ENCODE assay signal across 23 mouse cellular contexts in genomic region chr2:125233537-125233936, GRCm38 (mm10). TPM values are rescaled to one million over a fixed set of nuclear protein-coding genes. Genes with fewer than 3 reads are reported as not detected.
DNase-seq lines count a peak whose midpoint lies in the region; ATAC-seq and TF ChIP-seq lines count a peak whose summit lies in the region.
"Had no signal": no experiment of that assay in that cellular context is flagged by ENCODE, and none has a peak within 500 bp of the region (broad histone marks: within the 10 kb centered on the region; RNA-seq: fewer than 3 reads in every experiment).

No protein-coding gene starts in this region.

- no peaks in the 10 kb centered on the region for H3K27me3 ChIP-seq in kidney, embryonic 16.5 days (ENCODE audit: insufficient read depth, low read length)
- no peaks in the 10 kb centered on the region for H3K27me3 ChIP-seq in midbrain, embryonic 11.5 days (ENCODE audit: control insufficient read depth, insufficient read depth, low read length)
- H3K27me3 ChIP-seq in midbrain, embryonic 15.5 days (replicated peaks): no peaks in the 10 kb centered on the region
- H3K27me3 ChIP-seq in MEL (ENCODE audit: control insufficient read depth in 1 of 2, insufficient read depth in 2 of 2, low read length in 2 of 2): no peaks in the 10 kb centered on the region
- H3K27me3 ChIP-seq: embryonic facial prominence, embryonic 13.5 days; embryonic facial prominence, embryonic 15.5 days; forebrain, embryonic 12.5 days had no signal

- H3K4me1 ChIP-seq in kidney, embryonic 16.5 days (ENCODE audit: insufficient read depth, low read length): 0 out of 2 replicates have a peak, but pooled peaks cover 2% of the 10 kb centered on the region
- H3K4me1 ChIP-seq in midbrain, embryonic 11.5 days (ENCODE audit: control insufficient read depth, insufficient read depth, low read length): no peaks in the 10 kb centered on the region
- H3K4me1 ChIP-seq in midbrain, embryonic 15.5 days: no peaks in the 10 kb centered on the region
- H3K4me1 ChIP-seq in MEL (ENCODE audit: control insufficient read depth in 1 of 2, insufficient read depth in 2 of 2, low read length in 2 of 2): peaks cover 27 to 42% of the 10 kb centered on the region in 2 experiments
- H3K4me1 ChIP-seq: embryonic facial prominence, embryonic 13.5 days; embryonic facial prominence, embryonic 15.5 days; forebrain, embryonic 10.5 days; forebrain, embryonic 12.5 days had no signal

- no peaks in the 10 kb centered on the region for H3K36me3 ChIP-seq in kidney, embryonic 16.5 days (ENCODE audit: insufficient read depth, low read length)
- no peaks in the 10 kb centered on the region for H3K36me3 ChIP-seq in midbrain, embryonic 11.5 days (ENCODE audit: control insufficient read depth, insufficient read depth, low read length)
- no peaks in the 10 kb centered on the region for H3K36me3 ChIP-seq in midbrain, embryonic 15.5 days (replicated peaks)
- peaks cover 0 to 37% of the 10 kb centered on the region in 2 experiments; a peak in 2 of 4 replicates for H3K36me3 ChIP-seq in MEL (ENCODE audit: control insufficient read depth in 1 of 2, insufficient read depth in 2 of 2, low read length in 2 of 2)
- H3K36me3 ChIP-seq: embryonic facial prominence, embryonic 13.5 days; embryonic facial prominence, embryonic 15.5 days; forebrain, embryonic 10.5 days; forebrain, embryonic 12.5 days; G1E had no signal

- TF ChIP-seq CTCF in MEL (IDR thresholded peaks at IDR 0.05 in 2 of 3, conservative IDR thresholded peaks at IDR 0.05 in 1 of 3; ENCODE audit: control insufficient read depth in 1 of 3, insufficient read depth in 1 of 3, low read depth in 2 of 3, low read length in 3 of 3, poor library complexity in 1 of 3, severe bottlenecking in 1 of 3): no peak

- no peak overlapping the region for H3K4me2 ChIP-seq in kidney, embryonic 16.5 days (replicated peaks; ENCODE audit: low read depth, low read length)
- no peak overlapping the region for H3K4me2 ChIP-seq in midbrain, embryonic 11.5 days
- H3K4me2 ChIP-seq in midbrain, embryonic 15.5 days: no peak overlapping the region
- H3K4me2 ChIP-seq: embryonic facial prominence, embryonic 13.5 days; embryonic facial prominence, embryonic 15.5 days; forebrain, embryonic 12.5 days had no signal

- no peak overlapping the region for H3K9ac ChIP-seq in kidney, embryonic 16.5 days (replicated peaks; ENCODE audit: low read length)
- H3K9ac ChIP-seq in midbrain, embryonic 11.5 days (ENCODE audit: low read length): no peak overlapping the region
- no peak overlapping the region for H3K9ac ChIP-seq in midbrain, embryonic 15.5 days
- H3K9ac ChIP-seq in MEL (ENCODE audit: control insufficient read depth, low read depth, low read length, poor library complexity, severe bottlenecking): no peak overlapping the region; the same call in 1 of the 2 replicates
- H3K9ac ChIP-seq: embryonic facial prominence, embryonic 13.5 days; embryonic facial prominence, embryonic 15.5 days; forebrain, embryonic 12.5 days had no signal

- no peaks in the 10 kb centered on the region for H3K79me2 ChIP-seq in MEL (ENCODE audit: control insufficient read depth, insufficient read depth, low read length, poor library complexity)

- ATAC-seq in kidney, embryonic 16.5 days (ENCODE audit: low FRiP score, low TSS enrichment): peak; percentile 31; the same call in 1 of the 2 replicates
- no peak for ATAC-seq in midbrain, embryonic 11.5 days (ENCODE audit: low FRiP score)
- no peak for ATAC-seq in midbrain, embryonic 15.5 days (replicated peaks)
- ATAC-seq: forebrain, embryonic 14.5 days; forebrain, embryonic 16.5 days had no signal

- no peak overlapping the region for H3K27ac ChIP-seq in kidney, embryonic 16.5 days (ENCODE audit: low read length)
- H3K27ac ChIP-seq in midbrain, embryonic 11.5 days (ENCODE audit: low read depth, low read length): no peak overlapping the region
- no peak overlapping the region for H3K27ac ChIP-seq in midbrain, embryonic 15.5 days
- peak overlapping the region; percentile 75 for H3K27ac ChIP-seq in MEL (ENCODE audit: control insufficient read depth, low read depth, low read length)
- H3K27ac ChIP-seq: embryonic facial prominence, embryonic 13.5 days; embryonic facial prominence, embryonic 15.5 days; forebrain, embryonic 10.5 days; forebrain, embryonic 12.5 days had no signal

- TF ChIP-seq RAD21 in MEL (IDR thresholded peaks at IDR 0.05; ENCODE audit: low read depth, low read length): no peak

- DNase-seq in kidney, postnatal 25 days: no peak
- DNase-seq in midbrain, embryonic 11.5 days (ENCODE audit: low spot score, missing footprints): peak; percentile 45
- DNase-seq in MEL (ENCODE audit: low read depth, low spot score): peak; percentile 47
- no peak for DNase-seq in lung, adult 18-20 months
- DNase-seq: adrenal gland, adult 2 months; adrenal gland, postnatal 10 days; adrenal gland, postnatal 25 days; cerebellum, adult 11 months; cerebellum, adult 18-20 months; cerebellum, adult 8-10 months; cerebellum, adult 9-11 months; cerebellum, postnatal 14 days; cerebellum, postnatal 36 days; embryo, embryonic 11 days had no signal

- no peaks in the 10 kb centered on the region for H3K9me3 ChIP-seq in kidney, embryonic 16.5 days (ENCODE audit: low read length)
- H3K9me3 ChIP-seq in midbrain, embryonic 11.5 days (ENCODE audit: control insufficient read depth, low read length): no peaks in the 10 kb centered on the region
- H3K9me3 ChIP-seq in midbrain, embryonic 15.5 days: no peaks in the 10 kb centered on the region
- no peaks in the 10 kb centered on the region for H3K9me3 ChIP-seq in MEL (replicated peaks; ENCODE audit: insufficient read depth, low read length)
- H3K9me3 ChIP-seq: embryonic facial prominence, embryonic 13.5 days; embryonic facial prominence, embryonic 15.5 days; forebrain, embryonic 10.5 days; forebrain, embryonic 12.5 days; G1E had no signal

- H3K4me3 ChIP-seq in kidney, embryonic 16.5 days (ENCODE audit: low read length): no peak overlapping the region
- H3K4me3 ChIP-seq in midbrain, embryonic 11.5 days (ENCODE audit: low read depth, low read length): no peak overlapping the region
- no peak overlapping the region for H3K4me3 ChIP-seq in midbrain, embryonic 15.5 days
- H3K4me3 ChIP-seq in MEL (ENCODE audit: control insufficient read depth in 1 of 2, insufficient read depth in 1 of 2, low read depth in 2 of 2, low read length in 2 of 2): no peak overlapping the region
- H3K4me3 ChIP-seq: embryonic facial prominence, embryonic 13.5 days; embryonic facial prominence, embryonic 15.5 days; forebrain, embryonic 10.5 days; forebrain, embryonic 12.5 days had no signal

- WGBS in kidney, embryonic 16.5 days: 45% methylated on average over 2 of the region's 2 CpGs
- WGBS in midbrain, embryonic 11.5 days: 83% methylated on average over 2 of the region's 2 CpGs
- WGBS in midbrain, embryonic 15.5 days: 88% methylated on average over 2 of the region's 2 CpGs

- TF ChIP-seq EP300 in MEL (IDR thresholded peaks at IDR 0.05; ENCODE audit: low read depth in 1 of 2, low read length in 2 of 2): peak; percentile 83 to 90

- TF ChIP-seq POLR2A in MEL (IDR thresholded peaks at IDR 0.05; ENCODE audit: control insufficient read depth in 1 of 2, insufficient read depth in 1 of 2, low read depth in 1 of 2, low read length in 2 of 2, poor library complexity in 1 of 2): no peak

TF ChIP-seq in MEL, 35 proteins besides CTCF, POLR2A, EP300 and RAD21 (continues in another document):
- TF ChIP-seq TCF12 (IDR thresholded peaks at IDR 0.05; ENCODE audit: low read depth, low read length): peak; percentile 81
- no peak; the same call in 1 of the 2 replicates for TF ChIP-seq MAFK (IDR thresholded peaks at IDR 0.05; ENCODE audit: borderline replicate concordance, low read depth, low read length)
- no peak for TF ChIP-seq POLR2AphosphoS2 (IDR thresholded peaks at IDR 0.05; ENCODE audit: low read length)
- TF ChIP-seq MYB (IDR thresholded peaks at IDR 0.05; ENCODE audit: low read depth, low read length): peak; percentile 49; the same call in 1 of the 2 replicates
- TF ChIP-seq CHD1 (IDR thresholded peaks at IDR 0.05; ENCODE audit: low read depth, low read length): no peak
- peak; percentile 90 for TF ChIP-seq GATA1 (IDR thresholded peaks at IDR 0.05; ENCODE audit: low read depth, low read length)
- no peak for TF ChIP-seq MYC (IDR thresholded peaks at IDR 0.05; ENCODE audit: low read depth, low read length)
- no peak for TF ChIP-seq E2F4 (IDR thresholded peaks at IDR 0.05; ENCODE audit: borderline replicate concordance, low read depth, low read length)
- no peak for TF ChIP-seq SMC3 (IDR thresholded peaks at IDR 0.05; ENCODE audit: low read depth, low read length)
- no peak for TF ChIP-seq GABPA (IDR thresholded peaks at IDR 0.05; ENCODE audit: low read depth, low read length)
- TF ChIP-seq ZNF384 (IDR thresholded peaks at IDR 0.05; ENCODE audit: low read depth, low read length): no peak
- no peak for TF ChIP-seq USF1 (IDR thresholded peaks at IDR 0.05; ENCODE audit: low read depth, low read length)
- no peak for TF ChIP-seq MAX (IDR thresholded peaks at IDR 0.05; ENCODE audit: low read length)
- TF ChIP-seq NELFE (IDR thresholded peaks at IDR 0.05; ENCODE audit: low read depth, low read length): no peak
- no peak for TF ChIP-seq TBP (IDR thresholded peaks at IDR 0.05; ENCODE audit: low read depth, low read length)
- no peak for TF ChIP-seq USF2 (IDR thresholded peaks at IDR 0.05; ENCODE audit: borderline replicate concordance in 1 of 2, insufficient read depth in 1 of 2, low read depth in 1 of 2, low read length in 2 of 2)
- TF ChIP-seq JUND (IDR thresholded peaks at IDR 0.05; ENCODE audit: low read depth, low read length): no peak
- no peak for TF ChIP-seq ELF1 (IDR thresholded peaks at IDR 0.05; ENCODE audit: low read depth, low read length)
- no peak for TF ChIP-seq ZKSCAN1 (IDR thresholded peaks at IDR 0.05; ENCODE audit: low read depth, low read length)
- TF ChIP-seq UBTF (IDR thresholded peaks at IDR 0.05; ENCODE audit: borderline replicate concordance, insufficient read depth, low read depth, low read length): no peak
- TF ChIP-seq ZC3H11A (IDR thresholded peaks at IDR 0.05; ENCODE audit: low read depth, low read length): no peak
- TF ChIP-seq SIN3A (IDR thresholded peaks at IDR 0.05; ENCODE audit: low read length): peak; percentile 62; the same call in 1 of the 2 replicates
- no peak for TF ChIP-seq BHLHE40 (IDR thresholded peaks at IDR 0.05; ENCODE audit: borderline replicate concordance, low read depth, low read length)
- TF ChIP-seq TAL1 (IDR thresholded peaks at IDR 0.05; ENCODE audit: low read length): no peak

RNA-seq across cellular contexts. Expression of gene Dut, which starts 13.5 kb away (rescaled TPM):
- polyA plus RNA-seq in kidney, embryonic 16.5 days (2015; fragmentation: Nextera tagmentation; extraction: Ambion mirVana): 156 and 164 TPM in 2 replicates
- 215 and 220 TPM in 2 replicates for polyA plus RNA-seq in midbrain, embryonic 11.5 days (2014; fragmentation: Nextera tagmentation; extraction: Ambion mirVana)
- 69.1 and 70.2 TPM in 2 replicates for polyA plus RNA-seq in midbrain, embryonic 15.5 days (2015; fragmentation: Nextera tagmentation; extraction: Ambion mirVana)
- total RNA-seq in MEL (2012; rRNA removed): 276 and 325 TPM in 2 replicates
- 100 to 1,000 TPM; 146 to 331 TPM for polyA plus RNA-seq in MEL (2012; ENCODE audit: insufficient read depth in 1 of 2, insufficient read length in 2 of 2, low read depth in 1 of 2, low replicate concordance in 2 of 2, missing spikeins in 1 of 2)

Comparison
In these comparisons a context has a peak if more than half of its experiments do, and no peak if none do; other contexts are left out.
1. DNase-seq: peak in midbrain, embryonic 11.5 days (single experiment) and MEL (single experiment); none in kidney, postnatal 25 days (0 of 2) and lung, adult 18-20 months (0 of 2).